Mouse (Mus musculus) midbrain, postnatal 0 days (tissue): Measurements from ENCODE around the gene Sez6. TPM values are rescaled to one million over a fixed set of nuclear protein-coding genes. Genes with fewer than 3 reads are reported as not detected.

ENCODE experiments used
- ATAC-seq: fragments of 200-750 bp; cut with Nextera tagmentation; 2 replicates; pipeline ENCODE4 v1.8.0; 2017; ENCODE audit warnings: moderate number of reproducible peaks, mild to moderate bottlenecking, moderate TSS enrichment, moderate library complexity; ENCODE audit not compliant: low FRiP score
- DNase-seq: peaks from one replicate; pipeline ENCODE4 v3.0.0-alpha.2; 2015; ENCODE audit warnings: low spot score
- H3K27ac ChIP-seq: fragments of 300-500 bp; sonication (generic); 2 replicates; pipeline ENCODE4 v1.5.1; 2014; ENCODE audit warnings: low read depth, mild to moderate bottlenecking, low read length, mixed read lengths
- H3K27me3 ChIP-seq: fragments of 300-500 bp; sonication (generic); 2 replicates; pipeline ENCODE4 v1.6.1; 2014; ENCODE audit warnings: low read length, control low read depth, mixed read lengths; ENCODE audit not compliant: insufficient read depth
- H3K36me3 ChIP-seq: fragments of 300-500 bp; sonication (generic); 2 replicates; pipeline ENCODE4 v1.6.1; 2014; ENCODE audit warnings: low read length, control low read depth, mixed read lengths; ENCODE audit not compliant: insufficient read depth
- H3K4me1 ChIP-seq: fragments of 300-500 bp; sonication (generic); 2 replicates; pipeline ENCODE4 v1.6.1; 2014; ENCODE audit warnings: mild to moderate bottlenecking, control low read depth, antibody characterized with exemption, low read length, mixed read lengths; ENCODE audit not compliant: insufficient read depth
- H3K4me2 ChIP-seq: fragments of 300-500 bp; sonication (generic); 2 replicates; pipeline ENCODE4 v1.6.1; 2014; ENCODE audit warnings: low read depth, mild to moderate bottlenecking, low read length, mixed read lengths; ENCODE audit not compliant: poor library complexity, severe bottlenecking
- H3K4me3 ChIP-seq: fragments of 300-500 bp; sonication (generic); 2 replicates; pipeline ENCODE4 v1.5.1; 2014; ENCODE audit warnings: low read depth, mild to moderate bottlenecking, low read length, moderate library complexity
- H3K9ac ChIP-seq: fragments of 300-500 bp; sonication (generic); replicated peaks from 2 replicates; pipeline ENCODE4 v1.6.1; 2014; ENCODE audit warnings: mild to moderate bottlenecking, low read length, moderate library complexity, mixed read lengths; ENCODE audit not compliant: poor library complexity, severe bottlenecking
- H3K9me3 ChIP-seq: fragments of 300-500 bp; sonication (generic); 2 replicates; pipeline ENCODE4 v1.6.1; 2016; ENCODE audit warnings: low read length, control low read depth
- CTCF ChIP-seq: IDR thresholded peaks from 2 replicates; pipeline ENCODE4 v1.5.1; 2016; ENCODE audit warnings: antibody characterized with exemption, mild to moderate bottlenecking
- WGBS: fragments of 180-500 bp; shearing (Covaris S2); extraction: QIAGEN DNeasy Blood & Tissue Kit; methylation state at CpG from one replicate; pipeline ENCODE4 v1.1.7; 2014; 5-methylcytosine and 5-hydroxymethylcytosine counted together
- polyA plus RNA-seq: library from polyadenylated mRNA; unstranded; fragments of >200 nt; fragmentation: Nextera tagmentation; extraction: Ambion mirVana; gene quantifications from 2 replicates; pipeline ENCODE4 v1.2.1, GENCODE M21; 2015
- total RNA-seq: library from RNA; depleted of rRNA; stranded (reverse); fragments of >200 nt; gene quantifications from 2 replicates; pipeline ENCODE4 v1.2.3, GENCODE M21; 2014

The Sez6 gene
- total and polyA plus RNA-seq, 2 experiments from 2014 or later, result 121 to 173 TPM

- Histone ChIP-seq H3K9me3 (no peaks in the 10 kb centered on the region), H3K27ac (0 out of 2 replicates have a peak overlapping the region, but pooled peaks have one; percentile 38), H3K36me3 (no peaks in the 10 kb centered on the region), H3K27me3 (no peaks in the 10 kb centered on the region), H3K9ac (no peak overlapping the region), H3K4me1 (peaks cover 4% of the 10 kb centered on the region; the same call in 1 of the 2 replicates), H3K4me3 (no peak overlapping the region), H3K4me2 (no peak overlapping the region)
- TF ChIP-seq CTCF, result no peak
- no peak for DNase-seq
- ATAC-seq, result no peak
- 18% methylated on average over 5 of the region's 5 CpGs for WGBS
Observed at GRCm38 (mm10) chr11:77909376-77909775, 21.2 kb upstream of the Sez6 start.

- Histone ChIP-seq H3K4me2 (no peak overlapping the region), H3K36me3 (no peaks in the 10 kb centered on the region), H3K9me3 (no peaks in the 10 kb centered on the region), H3K9ac (no peak overlapping the region), H3K27me3 (no peaks in the 10 kb centered on the region), H3K27ac (0 out of 2 replicates have a peak overlapping the region, but pooled peaks have one; percentile 38), H3K4me3 (no peak overlapping the region), H3K4me1 (peaks cover 7% of the 10 kb centered on the region; the same call in 1 of the 2 replicates)
- 17% methylated on average over 6 of the region's 6 CpGs for WGBS
- DNase-seq (no peak), ATAC-seq (no peak)
- TF ChIP-seq CTCF, result no peak
Observed at GRCm38 (mm10) chr11:77909776-77910175, 20.8 kb upstream of the Sez6 start.

- H3K9ac ChIP-seq, result no peak overlapping the region
- ATAC-seq, result no peak
- no peak for DNase-seq
- H3K27ac ChIP-seq, result no peak overlapping the region
- 65% methylated on average over 6 of the region's 6 CpGs for WGBS
- TF ChIP-seq CTCF, result no peak
- peaks cover 18% of the 10 kb centered on the region for H3K4me1 ChIP-seq
- no peak overlapping the region for H3K4me2 ChIP-seq
- no peaks in the 10 kb centered on the region for H3K36me3 ChIP-seq
- no peak overlapping the region for H3K4me3 ChIP-seq
- H3K27me3 ChIP-seq, result no peaks in the 10 kb centered on the region
- no peaks in the 10 kb centered on the region for H3K9me3 ChIP-seq
Observed at GRCm38 (mm10) chr11:77913505-77913904, 17.1 kb upstream of the Sez6 start.

- Histone ChIP-seq H3K4me3 (peak overlapping the region; percentile 18; the same call in 1 of the 2 replicates), H3K27me3 (no peaks in the 10 kb centered on the region), H3K36me3 (no peaks in the 10 kb centered on the region), H3K27ac (0 out of 2 replicates have a peak overlapping the region, but pooled peaks have one; percentile 12), H3K9me3 (no peaks in the 10 kb centered on the region), H3K9ac (0 out of 2 replicates have a peak overlapping the region, but pooled peaks have one; percentile 5), H3K4me1 (peaks cover 14% of the 10 kb centered on the region), H3K4me2 (peak overlapping the region; percentile 43)
- DNase-seq (no peak), ATAC-seq (no peak)
- TF ChIP-seq CTCF, result no peak
- 7% methylated on average over 29 of the region's 32 CpGs for WGBS
Observed at GRCm38 (mm10) chr11:77914598-77915260, 15.9 kb upstream of the Sez6 start.

- Histone ChIP-seq H3K36me3 (no peaks in the 10 kb centered on the region), H3K9me3 (no peaks in the 10 kb centered on the region), H3K4me1 (peaks cover 14% of the 10 kb centered on the region), H3K27me3 (no peaks in the 10 kb centered on the region), H3K4me2 (no peak overlapping the region), H3K4me3 (no peak overlapping the region), H3K9ac (no peak overlapping the region), H3K27ac (no peak overlapping the region)
- TF ChIP-seq CTCF, result no peak
- DNase-seq (no peak), ATAC-seq (no peak)
- WGBS, result 83% methylated on average over 4 of the region's 4 CpGs
Observed at GRCm38 (mm10) chr11:77916741-77917140, 13.9 kb upstream of the Sez6 start.

GRCm38 (mm10) chr11:77917166-77917565, 13.4 kb upstream of the Sez6 start:
- no peak overlapping the region for H3K27ac ChIP-seq
- ATAC-seq (no peak), DNase-seq (no peak)
- no peaks in the 10 kb centered on the region for H3K36me3 ChIP-seq
- H3K4me2 ChIP-seq, result no peak overlapping the region
- WGBS, result 59% methylated on average over 10 of the region's 10 CpGs
- no peaks in the 10 kb centered on the region for H3K9me3 ChIP-seq
- no peaks in the 10 kb centered on the region for H3K27me3 ChIP-seq
- H3K4me3 ChIP-seq, result no peak overlapping the region
- H3K9ac ChIP-seq, result no peak overlapping the region
- no peak for TF ChIP-seq CTCF
- peaks cover 14% of the 10 kb centered on the region for H3K4me1 ChIP-seq
